Mouse (Mus musculus): ENCODE measurements around the gene Dgat2. TPM values are rescaled to one million over a fixed set of nuclear protein-coding genes. Genes with fewer than 3 reads are reported as not detected.

Dgat2 gene
- polyA plus RNA-seq, 1 experiment from 2014 or later, result 3.7 TPM

DNA sequence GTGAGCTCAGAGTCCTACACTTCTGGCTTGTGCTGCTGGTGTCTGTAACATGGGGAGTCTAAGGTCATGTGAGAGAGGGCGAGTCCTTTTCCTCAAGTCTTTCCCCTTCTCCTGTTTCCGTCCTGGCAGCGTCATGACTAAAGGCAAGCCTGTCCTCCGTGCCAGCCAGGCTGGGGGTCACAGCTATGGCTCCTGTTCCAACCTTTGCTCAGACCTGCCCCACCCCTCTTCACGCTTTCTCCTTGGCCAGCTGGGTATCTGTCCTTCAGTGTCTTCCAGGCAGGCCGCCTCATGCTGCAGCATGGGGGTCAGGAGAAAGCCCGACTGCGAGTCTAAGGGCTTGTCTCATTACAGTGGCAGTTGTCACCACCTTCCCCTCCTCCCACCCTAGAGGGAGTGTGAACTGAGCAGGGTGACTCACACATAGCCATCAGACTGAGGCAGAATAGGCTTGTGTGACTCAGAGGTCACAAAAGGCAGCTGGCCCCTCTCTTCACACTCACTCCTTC, 32.9 kb upstream of the Dgat2 start:
- no peak for TF ChIP-seq CTCF (IDR thresholded peaks at IDR 0.05)
- no peaks in the 10 kb centered on the region for H3K27me3 ChIP-seq
- CTCF ChIA-PET, result no interaction called here
- DNase-seq (ENCODE audit: low read depth, low spot score) (peak; percentile 6), ATAC-seq (peak; percentile 47)
- POLR2A ChIA-PET, result interaction anchor here (1.1 kb wide), 1 partner anchor 13 kb away, joined by 4 read pairs; no protein-coding TSS in a partner anchor
- in situ Hi-C loops (cut with MboI; ENCODE audit: low pct_unique_long_range_greater_than_20kb), result no loop called here

DNA sequence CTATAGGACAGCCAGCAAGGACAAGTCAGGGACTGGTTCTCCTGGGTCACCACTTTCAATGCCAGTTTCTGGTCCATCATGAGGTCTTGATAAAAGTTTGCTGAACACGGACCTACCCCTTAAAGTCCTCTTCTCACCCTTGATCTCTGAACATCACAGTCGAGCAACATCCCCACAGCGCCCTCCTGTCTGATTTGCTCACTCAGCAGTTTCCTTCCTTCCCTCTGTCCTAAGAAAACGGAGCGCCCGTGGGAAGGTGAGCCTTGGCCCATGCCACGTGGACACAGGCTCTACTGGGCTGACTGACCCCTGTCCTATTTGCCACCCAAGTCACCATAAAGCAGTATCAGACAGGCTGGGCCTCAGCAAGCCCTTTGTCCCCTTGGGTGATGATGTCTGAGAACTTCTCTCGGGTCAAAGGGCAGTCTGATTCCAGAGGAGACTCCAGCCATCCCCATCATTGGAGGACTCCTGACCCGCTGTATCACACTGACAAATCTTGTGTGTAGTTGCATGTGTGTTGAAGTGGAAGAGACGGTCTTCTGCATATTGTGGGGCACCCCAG, 32.2 kb upstream of the Dgat2 start:
- H3K27me3 ChIP-seq, result no peaks in the 10 kb centered on the region
- DNase-seq (ENCODE audit: low read depth, low spot score) (no peak), ATAC-seq (no peak)
- ChIA-PET POLR2A (interaction anchor here (1.1 kb wide), 1 partner anchor 14 kb away, joined by 4 read pairs; no protein-coding TSS in a partner anchor), CTCF (no interaction called here)
- in situ Hi-C loops (cut with MboI; ENCODE audit: low pct_unique_long_range_greater_than_20kb), result no loop called here
- no peak for TF ChIP-seq CTCF (IDR thresholded peaks at IDR 0.05)

DNA sequence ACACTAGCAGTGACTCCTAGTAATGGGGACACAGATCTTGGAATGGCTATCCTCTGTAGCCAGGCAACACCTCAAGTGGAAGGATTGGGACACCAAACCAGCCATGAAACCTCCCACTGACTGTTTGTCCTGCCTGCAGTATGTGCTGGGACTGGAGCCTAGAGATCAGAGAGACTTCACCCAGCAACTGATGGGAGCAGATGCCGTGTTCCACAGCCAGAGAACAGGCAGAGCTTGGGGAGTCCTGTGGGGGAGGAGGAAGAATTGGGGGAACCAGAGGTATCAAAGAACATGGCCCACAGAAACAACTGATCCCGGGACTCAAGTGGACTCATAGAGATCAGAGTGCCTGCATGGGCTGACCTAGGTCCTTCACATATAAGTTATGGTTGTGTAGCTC, 31.2 kb upstream of the Dgat2 start:
- no peak for TF ChIP-seq CTCF (IDR thresholded peaks at IDR 0.05)
- ATAC-seq (no peak), DNase-seq (ENCODE audit: low read depth, low spot score) (no peak)
- H3K27me3 ChIP-seq, result no peaks in the 10 kb centered on the region
- in situ Hi-C loops (cut with MboI; ENCODE audit: low pct_unique_long_range_greater_than_20kb), result no loop called here
- CTCF ChIA-PET, result interaction anchor here (1.0 kb wide), 1 partner anchor 15 kb away, joined by 3 read pairs; no protein-coding TSS in a partner anchor
- POLR2A ChIA-PET, result no interaction called here

DNA sequence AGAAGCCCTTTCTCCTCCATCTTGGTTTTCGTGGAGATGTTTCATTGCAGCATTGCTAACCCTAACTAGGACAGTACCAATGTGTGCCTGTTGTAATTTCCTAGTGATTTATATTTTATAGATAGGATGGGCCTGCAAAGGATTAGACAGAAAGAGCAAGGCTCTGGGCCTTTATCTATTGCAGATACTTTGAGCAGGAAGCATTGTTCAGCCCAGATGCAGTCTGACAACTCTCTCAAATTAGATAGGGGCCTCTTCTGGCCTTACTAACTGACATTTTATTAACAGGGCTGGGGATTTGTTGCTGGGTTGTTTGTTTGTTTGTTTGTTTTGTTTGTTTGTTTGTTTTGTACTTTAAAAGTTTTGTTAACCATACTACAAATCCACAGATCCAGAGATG, 30.5 kb upstream of the Dgat2 start:
- ATAC-seq (no peak), DNase-seq (ENCODE audit: low read depth, low spot score) (no peak)
- TF ChIP-seq CTCF (IDR thresholded peaks at IDR 0.05), result no peak
- CTCF ChIA-PET, result interaction anchor here (1.0 kb wide), 1 partner anchor 16 kb away, joined by 3 read pairs; no protein-coding TSS in a partner anchor
- in situ Hi-C loops (cut with MboI; ENCODE audit: low pct_unique_long_range_greater_than_20kb), result no loop called here
- H3K27me3 ChIP-seq, result no peaks in the 10 kb centered on the region
- POLR2A ChIA-PET, result no interaction called here

DNA sequence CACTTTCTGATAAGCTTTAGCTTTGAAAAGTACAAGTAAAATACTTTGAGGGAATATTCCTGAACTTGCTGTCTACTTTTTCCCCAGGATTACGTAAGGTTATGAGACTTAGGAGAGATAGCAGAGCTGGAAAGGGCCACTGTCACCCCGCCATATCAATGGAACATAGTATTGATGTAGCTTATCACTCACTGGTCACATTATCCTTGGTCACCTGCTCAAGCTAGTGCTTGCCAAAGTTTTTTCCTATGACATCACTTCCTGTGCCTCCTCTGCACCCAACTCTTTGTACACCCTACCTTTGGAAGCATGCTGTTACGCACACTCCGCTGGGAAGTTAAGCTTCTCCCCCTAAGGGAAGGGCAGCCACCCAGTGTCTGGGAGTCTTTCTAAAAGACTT, 26.2 kb upstream of the Dgat2 start:
- no peaks in the 10 kb centered on the region for H3K27me3 ChIP-seq
- ChIA-PET CTCF (no interaction called here), POLR2A (no interaction called here)
- in situ Hi-C loops (cut with MboI; ENCODE audit: low pct_unique_long_range_greater_than_20kb), result no loop called here
- no peak for TF ChIP-seq CTCF (IDR thresholded peaks at IDR 0.05)
- ATAC-seq (no peak), DNase-seq (ENCODE audit: low read depth, low spot score) (no peak)

DNA sequence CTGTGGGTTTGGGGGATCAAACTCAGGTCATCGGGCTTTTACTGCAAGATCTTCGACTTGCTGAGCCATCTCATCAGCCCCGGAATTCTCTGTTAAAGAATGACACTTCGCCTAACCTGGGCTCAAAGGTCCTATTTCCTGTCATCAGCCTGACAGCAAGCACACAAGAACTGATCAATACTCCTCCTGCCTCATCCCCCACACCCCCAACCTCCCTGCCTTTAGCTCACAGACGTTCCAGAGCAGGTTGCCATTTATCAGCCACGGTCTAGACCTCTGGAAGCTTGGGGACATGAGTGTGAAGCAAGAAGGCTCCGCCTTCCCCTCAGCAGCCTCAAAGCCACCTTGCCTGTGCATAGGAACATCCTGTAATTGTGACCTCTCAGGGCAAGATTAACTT, 23.8 kb upstream of the Dgat2 start:
- peaks cover 3% of the 10 kb centered on the region for H3K27me3 ChIP-seq
- POLR2A ChIA-PET, result no interaction called here
- DNase-seq (ENCODE audit: low read depth, low spot score) (no peak), ATAC-seq (no peak)
- in situ Hi-C loops (cut with MboI; ENCODE audit: low pct_unique_long_range_greater_than_20kb), result no loop called here
- CTCF ChIA-PET, result no interaction called here
- no peak for TF ChIP-seq CTCF (IDR thresholded peaks at IDR 0.05)

DNA sequence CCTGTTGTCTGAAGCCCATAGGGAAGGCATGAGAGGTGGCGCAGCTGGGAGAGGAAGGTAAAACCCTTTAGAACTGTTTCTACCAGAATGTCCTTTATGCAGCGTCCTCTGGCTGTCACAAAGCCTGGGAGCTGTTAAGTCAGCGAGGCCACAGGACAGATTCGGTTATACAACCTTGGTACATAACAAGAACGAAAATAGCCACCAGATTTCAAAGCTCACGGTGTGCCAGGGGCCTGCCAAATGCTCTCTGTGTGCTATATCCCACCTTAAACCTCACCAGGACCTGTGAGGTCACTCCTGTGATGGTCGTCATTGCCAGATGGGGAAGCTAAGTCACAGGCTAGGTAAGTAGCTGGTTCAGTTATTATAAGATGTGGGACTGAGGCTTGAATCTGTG, 19.6 kb upstream of the Dgat2 start:
- in situ Hi-C loops (cut with MboI; ENCODE audit: low pct_unique_long_range_greater_than_20kb), result no loop called here
- POLR2A ChIA-PET, result no interaction called here

DNA sequence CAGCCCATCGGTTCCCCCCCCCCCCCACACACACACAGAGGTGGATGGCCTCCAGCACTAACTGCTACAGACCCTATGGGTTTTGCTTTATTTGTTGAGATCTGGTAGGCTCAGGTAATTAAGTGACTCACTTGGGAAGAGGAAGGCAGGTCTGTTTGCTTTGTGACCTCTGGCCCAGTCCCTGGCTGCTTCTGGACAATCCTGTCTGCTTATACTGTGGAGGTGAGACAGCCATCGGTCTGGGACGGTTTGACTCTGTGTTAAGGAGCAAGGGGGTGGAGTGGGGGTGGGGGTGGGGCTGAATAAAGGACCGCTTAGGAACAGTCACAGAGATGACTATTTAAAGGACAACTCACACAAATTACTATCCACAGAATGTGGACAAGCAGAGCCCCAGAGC, 17.8 kb upstream of the Dgat2 start:
- peaks cover 3% of the 10 kb centered on the region for H3K27me3 ChIP-seq
- CTCF ChIA-PET, result interaction anchor here (1.2 to 2.0 kb wide), 2 partner anchors 28 to 49 kb away, joined by 3 to 5 read pairs; no protein-coding TSS in a partner anchor
- no peak for DNase-seq (ENCODE audit: low read depth, low spot score)
- in situ Hi-C loops (cut with MboI; ENCODE audit: low pct_unique_long_range_greater_than_20kb), result no loop called here
- TF ChIP-seq CTCF (IDR thresholded peaks at IDR 0.05), result no peak
- ATAC-seq, result no peak
- POLR2A ChIA-PET, result no interaction called here

More for the DNA sequence above, 19.6 kb upstream of the Dgat2 start:
- ATAC-seq, result no peak
- CTCF ChIA-PET, result interaction anchor here (0.9 to 2.0 kb wide), 3 partner anchors 10 to 51 kb away, joined by 3 to 5 read pairs (median 3); no protein-coding TSS in a partner anchor
- DNase-seq (ENCODE audit: low read depth, low spot score), result no peak
- no peak for TF ChIP-seq CTCF (IDR thresholded peaks at IDR 0.05)
- peaks cover 3% of the 10 kb centered on the region for H3K27me3 ChIP-seq

DNA sequence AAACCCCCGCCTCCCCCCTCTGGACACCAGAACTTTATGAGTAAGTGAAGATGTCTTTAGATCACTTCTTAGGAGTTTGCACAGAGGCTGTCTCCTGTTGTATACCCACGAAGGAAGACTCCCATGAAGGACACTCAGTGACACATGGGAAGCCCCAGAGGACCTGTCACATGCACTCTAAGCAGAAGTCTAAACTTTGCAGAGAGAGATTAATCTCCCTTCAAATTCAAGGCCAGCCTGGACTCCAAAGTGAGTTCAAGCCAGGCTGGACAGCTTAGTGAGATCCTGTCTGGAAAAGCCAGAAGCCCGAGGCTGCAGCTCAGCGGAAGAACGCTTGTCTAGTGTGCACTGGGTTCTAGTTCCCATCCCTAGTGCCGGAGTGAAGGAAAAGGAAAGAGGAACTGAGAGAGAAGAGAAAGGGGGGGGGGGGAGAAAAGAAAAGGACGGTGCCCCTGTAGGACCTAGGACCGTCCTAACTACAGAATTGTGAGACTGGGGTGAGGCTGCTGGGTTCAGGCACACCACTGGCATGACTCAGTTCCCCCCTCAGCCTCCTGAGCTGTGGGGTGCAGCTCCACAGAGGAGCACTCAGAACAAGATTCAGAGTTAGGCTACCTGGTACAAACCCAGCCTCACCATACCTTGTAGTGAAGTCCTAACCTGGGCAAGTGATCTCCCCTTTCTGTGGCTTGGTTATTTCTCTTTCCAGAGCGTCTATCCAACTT, 17.1 kb upstream of the Dgat2 start:
- no peak for DNase-seq (ENCODE audit: low read depth, low spot score)
- in situ Hi-C loops (cut with MboI; ENCODE audit: low pct_unique_long_range_greater_than_20kb), result no loop called here
- CTCF ChIA-PET, result no interaction called here
- POLR2A ChIA-PET, result interaction anchor here (0.6 kb wide), 1 partner anchor 40 kb away, joined by 5 read pairs; no protein-coding TSS in a partner anchor
- ATAC-seq, result no peak
- peaks cover 4% of the 10 kb centered on the region for H3K27me3 ChIP-seq
- TF ChIP-seq CTCF (IDR thresholded peaks at IDR 0.05), result no peak

DNA sequence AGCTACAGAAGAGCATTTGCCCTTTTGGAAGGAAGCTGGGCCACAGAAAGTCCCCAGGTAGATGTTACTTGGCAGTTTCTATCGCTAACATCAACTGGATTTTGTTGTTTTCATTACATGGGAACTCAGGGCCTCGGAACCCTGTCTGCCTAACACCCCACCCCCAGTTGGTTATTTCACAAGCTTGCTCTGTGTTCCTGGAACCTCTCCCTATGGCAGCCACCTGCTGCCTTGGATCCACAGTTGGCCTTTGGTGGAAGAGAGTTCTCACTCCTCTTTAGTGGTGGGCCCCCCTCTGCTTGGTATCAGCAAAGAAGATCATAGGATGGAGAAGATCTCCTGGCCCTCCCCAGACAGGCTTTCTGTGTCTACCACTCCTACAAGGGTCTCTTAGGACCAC, 16.3 kb upstream of the Dgat2 start:
- POLR2A ChIA-PET, result interaction anchor here (0.6 kb wide), 1 partner anchor 39 kb away, joined by 5 read pairs; no protein-coding TSS in a partner anchor
- H3K27me3 ChIP-seq, result peaks cover 10% of the 10 kb centered on the region
- in situ Hi-C loops (cut with MboI; ENCODE audit: low pct_unique_long_range_greater_than_20kb), result no loop called here
- CTCF ChIA-PET, result no interaction called here
- ATAC-seq, result no peak
- TF ChIP-seq CTCF (IDR thresholded peaks at IDR 0.05), result no peak
- no peak for DNase-seq (ENCODE audit: low read depth, low spot score)

DNA sequence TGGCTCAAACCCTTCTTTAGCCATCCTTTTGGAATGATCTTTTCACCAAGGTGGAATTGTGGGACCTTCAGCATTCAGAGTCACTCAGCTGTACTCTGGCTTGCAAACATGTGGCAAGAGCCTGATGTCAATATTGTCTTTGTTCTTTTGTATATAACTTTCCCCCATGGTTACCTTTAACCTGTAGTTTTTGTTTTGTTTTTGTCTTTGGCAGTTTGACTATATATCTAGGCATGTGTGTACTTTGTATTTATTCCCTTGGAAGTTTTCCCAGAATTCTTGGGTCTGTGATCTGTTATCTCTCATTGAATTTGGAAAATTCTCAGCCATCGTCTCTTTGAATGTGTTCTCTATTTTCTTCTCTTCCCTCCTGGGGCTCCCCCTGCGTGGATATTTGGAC, 12.0 kb upstream of the Dgat2 start:
- DNase-seq (ENCODE audit: low read depth, low spot score), result no peak
- in situ Hi-C loops (cut with MboI; ENCODE audit: low pct_unique_long_range_greater_than_20kb), result no loop called here
- CTCF ChIA-PET, result no interaction called here
- no peak for TF ChIP-seq CTCF (IDR thresholded peaks at IDR 0.05)
- no peak for ATAC-seq
- POLR2A ChIA-PET, result no interaction called here
- H3K27me3 ChIP-seq, result peaks cover 20% of the 10 kb centered on the region
